Mouse (Mus musculus) right cerebral cortex, adult 2 months (tissue): ENCODE measurements at regions not wholly inside any gene's neighbourhood (a gene's known extent, or its start where the extent isn't known, plus 50 kb on each side); places are given as distances from the start of the nearest gene placed in this dataset.
"Not testable (repeated sequence)": the region's sequence is repeated elsewhere in the genome, so short reads cannot be mapped to it uniquely, and the experiment has no call there.

Experiments used
- DNase-seq, 2 experiments: peaks; one replicate each; pipeline ENCODE4 v3.0.0; 2021 to 2022; ENCODE audit warnings: low spot score in 2 of 2

- peak; percentile 2 for DNase-seq
These were observed 94.3 kb upstream of the Zfp986 start for GRCm38 (mm10) chr4:145774241-145774761.

- not testable (repeated sequence) for DNase-seq
These were observed 93.7 kb upstream of the Zfp986 start for GRCm38 (mm10) chr4:145774884-145775283.

GRCm38 (mm10) chr4:145776531-145776930 lies 92.1 kb upstream of the Zfp986 start:
- DNase-seq = not testable (repeated sequence)

- DNase-seq = not testable (repeated sequence)
These were observed 87.2 kb upstream of the Zfp986 start for GRCm38 (mm10) chr4:145781281-145781896.

- not testable (repeated sequence) for DNase-seq
These were observed 53.9 kb upstream of the Zfp986 start for GRCm38 (mm10) chr4:145814674-145815073.
